Mouse (Mus musculus): ENCODE measurements around the gene Kif26b. TPM values are rescaled to one million over a fixed set of nuclear protein-coding genes. Genes with fewer than 3 reads are reported as not detected.

Gene Kif26b
- total RNA-seq, 2 experiments from 2014 or later, result 21.2 to 22.7 TPM

- DNase-seq, result no peak
Measured at GRCm38 (mm10) chr1:178542415-178542814, 13.5 kb downstream of the Kif26b start.

GRCm38 (mm10) chr1:178542990-178543944, 14.3 kb downstream of the Kif26b start:
- no peak for DNase-seq

GRCm38 (mm10) chr1:178544585-178544984, 15.7 kb downstream of the Kif26b start:
- DNase-seq, result no peak

- peak; percentile 17 for DNase-seq
Measured at GRCm38 (mm10) chr1:178549576-178549975, 20.7 kb downstream of the Kif26b start.

- DNase-seq, result no peak
Measured at GRCm38 (mm10) chr1:178550477-178551047, 21.6 kb downstream of the Kif26b start.

- peak; percentile 15 for DNase-seq
Measured at GRCm38 (mm10) chr1:178552278-178552897, 23.5 kb downstream of the Kif26b start.

GRCm38 (mm10) chr1:178552898-178553284, 24.0 kb downstream of the Kif26b start:
- DNase-seq, result peak; percentile 56

GRCm38 (mm10) chr1:178556226-178556625, 27.3 kb downstream of the Kif26b start:
- DNase-seq, result no peak

GRCm38 (mm10) chr1:178560043-178560442, 31.1 kb downstream of the Kif26b start:
- no peak for DNase-seq

- no peak for DNase-seq
Measured at GRCm38 (mm10) chr1:178563834-178564233, 34.9 kb downstream of the Kif26b start.

- no peak for DNase-seq
Measured at GRCm38 (mm10) chr1:178564800-178565199, 35.9 kb downstream of the Kif26b start.

GRCm38 (mm10) chr1:178568551-178569545, 39.9 kb downstream of the Kif26b start:
- DNase-seq, result no peak

GRCm38 (mm10) chr1:178571009-178571408, 42.1 kb downstream of the Kif26b start:
- DNase-seq, result no peak

GRCm38 (mm10) chr1:178571885-178572444, 43.0 kb downstream of the Kif26b start:
- DNase-seq, result no peak

GRCm38 (mm10) chr1:178573406-178574032, 44.6 kb downstream of the Kif26b start:
- no peak for DNase-seq

GRCm38 (mm10) chr1:178575706-178576105, 46.8 kb downstream of the Kif26b start:
- no peak for DNase-seq

- peak; percentile 12 for DNase-seq
Measured at GRCm38 (mm10) chr1:178576926-178577325, 48.0 kb downstream of the Kif26b start.

GRCm38 (mm10) chr1:178585366-178586020, 56.6 kb downstream of the Kif26b start:
- no peak for DNase-seq

- no peak for DNase-seq
Measured at GRCm38 (mm10) chr1:178590229-178591171, 61.6 kb downstream of the Kif26b start.
